Mouse (Mus musculus): ENCODE measurements around the gene Carmil3.

DNA sequence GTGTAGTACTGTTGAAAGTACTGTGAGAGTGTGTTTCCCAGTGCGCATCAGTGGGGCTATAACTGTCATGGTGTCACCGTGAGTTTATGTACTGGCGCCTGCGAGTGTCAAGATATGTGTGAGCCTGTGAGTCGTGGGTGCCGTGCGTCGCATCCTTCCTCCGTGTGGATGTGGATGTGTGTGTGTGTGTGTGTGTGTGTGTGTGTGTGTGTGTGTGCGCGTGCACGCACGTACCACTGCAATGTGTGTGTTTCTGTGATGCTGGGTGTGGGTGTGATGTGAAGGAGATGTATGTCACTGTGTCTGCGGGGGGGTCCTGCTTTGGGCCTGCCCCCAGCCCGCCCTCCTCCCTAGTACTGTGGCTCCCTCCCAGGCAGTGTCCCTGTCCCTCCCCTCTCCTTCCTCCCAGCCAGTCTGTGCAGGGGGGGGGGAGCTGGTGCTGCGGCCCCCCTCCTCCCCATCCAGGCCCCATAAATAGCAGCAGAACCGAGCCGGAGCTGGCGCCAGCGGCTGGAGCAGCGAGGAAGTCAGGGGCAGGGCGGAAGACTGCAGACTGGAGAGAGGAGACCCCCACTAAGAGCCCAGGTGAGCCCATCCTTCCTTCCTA lies 19.8 kb downstream of the Carmil3 start, which contains the start of gene Cpne6:
- TF ChIP-seq CTCF (IDR thresholded peaks at IDR 0.05; ENCODE audit: borderline replicate concordance, extremely low read depth, insufficient read depth, insufficient read length) (no peak), POLR2A (IDR thresholded peaks at IDR 0.05; ENCODE audit: borderline replicate concordance, extremely low read depth, insufficient read depth, insufficient read length, poor library complexity, severe bottlenecking) (no peak)
